Mouse (Mus musculus): Measurements from ENCODE around the gene Scn1b. TPM values are rescaled to one million over a fixed set of nuclear protein-coding genes. Genes with fewer than 3 reads are reported as not detected.

Gene Scn1b
- 3.4 and 3.7 TPM in 2 replicates for polyA plus RNA-seq (2014; fragmentation: Nextera tagmentation; extraction: Ambion mirVana)

DNA sequence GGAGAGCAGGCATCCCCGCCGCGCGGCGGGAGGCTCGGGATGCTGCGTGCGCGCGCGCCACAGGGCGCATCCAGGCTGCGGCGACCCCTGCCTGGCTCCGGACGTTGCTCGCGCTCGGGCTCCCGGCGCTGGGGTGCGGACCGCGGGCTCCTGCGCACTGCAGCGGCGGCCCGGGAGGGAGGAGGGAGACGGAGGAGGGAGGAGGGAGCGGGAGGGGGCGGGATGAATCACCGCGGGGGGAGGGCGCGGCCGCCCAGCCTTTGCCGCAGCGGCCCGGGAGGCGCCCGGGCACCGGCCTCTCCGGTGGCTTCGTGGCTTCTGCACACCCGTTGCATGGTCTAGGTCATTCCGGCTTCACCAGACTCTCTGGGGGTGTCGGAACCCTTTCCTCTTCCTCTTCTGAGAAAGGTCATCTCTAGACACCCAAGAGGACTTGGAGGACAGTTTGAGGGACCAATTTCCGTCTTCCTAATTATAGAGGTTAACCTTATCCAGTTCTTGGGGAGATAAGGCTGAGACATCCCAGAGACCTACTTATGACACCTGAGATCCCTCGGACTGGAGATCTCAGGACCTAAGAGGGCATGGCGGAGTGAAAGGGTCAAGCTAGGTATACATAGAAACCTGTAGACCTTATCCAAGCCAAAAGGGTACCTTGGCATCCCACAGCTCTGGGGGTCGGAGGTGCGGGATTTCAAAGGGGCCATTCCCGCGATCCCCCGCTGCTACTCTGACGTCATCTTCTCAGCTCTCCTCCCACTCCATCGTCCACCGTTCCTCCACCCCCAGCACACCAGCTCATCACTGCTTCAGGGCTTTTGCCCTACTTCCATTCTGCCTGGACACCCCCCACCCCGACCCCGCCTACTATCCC, at the start of gene Scn1b:
Scn1b (minus strand) TSS at position 153 of the 874 bp plus-strand sequence.
- no peak for ATAC-seq (ENCODE audit: insufficient number of reproducible peaks, insufficient read depth, low FRiP score, low read depth)
- WGBS = 1% methylated on average over 59 of the region's 60 CpGs

DNA sequence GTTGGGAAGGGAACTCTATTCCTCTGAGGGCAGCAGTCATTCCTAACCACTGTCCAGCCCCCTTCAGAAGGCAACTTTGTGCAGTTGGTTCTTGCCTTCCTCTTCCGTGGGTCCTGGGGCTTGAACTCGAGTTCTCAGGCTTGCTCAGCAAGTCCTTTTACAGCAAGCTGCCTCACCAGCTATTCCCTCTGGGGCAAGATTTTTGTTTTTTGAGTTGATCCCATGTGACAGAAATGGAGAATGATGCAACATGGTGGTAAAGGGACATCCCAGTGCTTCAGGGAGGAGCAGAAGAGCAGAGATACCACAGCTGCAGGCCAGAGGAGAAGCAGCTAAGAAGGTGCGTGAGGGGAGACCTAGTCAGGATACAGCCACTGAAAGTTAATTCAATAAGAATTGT, 48.3 kb upstream of the Scn1b start:
- no peaks in the 10 kb centered on the region for H3K4me1 ChIP-seq (ENCODE audit: control insufficient read depth in 2 of 2, insufficient read depth in 2 of 2, low read length in 2 of 2)
- H3K9me3 ChIP-seq (ENCODE audit: control insufficient read depth, low read length) = no peaks in the 10 kb centered on the region
- H3K4me3 ChIP-seq (ENCODE audit: control insufficient read depth in 1 of 2, insufficient read depth in 1 of 2, low read depth in 1 of 2, low read length in 2 of 2) = no peak overlapping the region
- 71% methylated on average over 3 of the region's 3 CpGs for WGBS
- no peaks in the 10 kb centered on the region for H3K36me3 ChIP-seq (ENCODE audit: control insufficient read depth, insufficient read depth, low read length)
- no peak overlapping the region for H3K9ac ChIP-seq (ENCODE audit: low read length)
- no peak for ATAC-seq (ENCODE audit: insufficient number of reproducible peaks, insufficient read depth, low FRiP score, low read depth)
- H3K4me2 ChIP-seq (ENCODE audit: low read length) = no peak overlapping the region
- H3K27me3 ChIP-seq (ENCODE audit: control insufficient read depth, insufficient read depth, low read length) = peaks cover 12% of the 10 kb centered on the region; the same call in 1 of the 2 replicates
- no peak overlapping the region for H3K27ac ChIP-seq (replicated peaks in 1 of 2; ENCODE audit: control insufficient read depth in 1 of 2, insufficient read depth in 1 of 2, low read depth in 2 of 2, low read length in 2 of 2)

More for the DNA sequence above, at the start of gene Scn1b:
- Histone ChIP-seq H3K4me2 (ENCODE audit: low read length) (peak within 1 kb of the TSS; percentile 99), H3K4me3 (ENCODE audit: control insufficient read depth in 1 of 2, insufficient read depth in 1 of 2, low read depth in 1 of 2, low read length in 2 of 2) (peak within 1 kb of the TSS; percentile 63 to 66), H3K36me3 (ENCODE audit: control insufficient read depth, insufficient read depth, low read length) (peaks cover 41% of the 10 kb centered on the region), H3K27me3 (ENCODE audit: control insufficient read depth, insufficient read depth, low read length) (peaks cover 16% of the 10 kb centered on the region), H3K27ac (replicated peaks in 1 of 2; ENCODE audit: control insufficient read depth in 1 of 2, insufficient read depth in 1 of 2, low read depth in 2 of 2, low read length in 2 of 2) (no peak within 1 kb of the TSS), H3K9me3 (ENCODE audit: control insufficient read depth, low read length) (no peaks in the 10 kb centered on the region), H3K9ac (ENCODE audit: low read length) (peak within 1 kb of the TSS; percentile 70), H3K4me1 (ENCODE audit: control insufficient read depth in 2 of 2, insufficient read depth in 2 of 2, low read length in 2 of 2) (peaks cover 3 to 15% of the 10 kb centered on the region in 2 experiments; a peak in 3 of 4 replicates)

DNA sequence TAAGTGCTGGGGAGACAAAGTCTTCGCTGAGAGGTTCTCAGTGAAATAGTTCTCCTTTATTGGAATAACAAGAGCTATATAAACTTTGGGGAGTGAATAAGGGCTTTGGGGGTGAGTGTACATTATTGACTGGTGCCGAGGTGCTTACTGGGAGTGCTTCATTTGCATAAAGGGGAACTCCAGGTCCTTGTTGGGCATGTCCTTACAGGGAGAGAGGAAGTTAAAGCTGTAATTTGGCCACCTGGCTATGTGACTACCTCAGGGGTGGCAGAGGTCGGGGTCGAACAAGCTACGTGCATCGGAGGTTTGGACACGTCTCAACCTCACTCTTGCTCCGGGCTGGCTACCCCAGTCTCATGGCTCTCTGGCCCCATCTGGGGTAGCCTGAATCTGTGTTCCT, 47.7 kb upstream of the Scn1b start:
- H3K27ac ChIP-seq (replicated peaks in 1 of 2; ENCODE audit: control insufficient read depth in 1 of 2, insufficient read depth in 1 of 2, low read depth in 2 of 2, low read length in 2 of 2) = no peak overlapping the region
- no peak for ATAC-seq (ENCODE audit: insufficient number of reproducible peaks, insufficient read depth, low FRiP score, low read depth)
- H3K9me3 ChIP-seq (ENCODE audit: control insufficient read depth, low read length) = no peaks in the 10 kb centered on the region
- no peaks in the 10 kb centered on the region for H3K36me3 ChIP-seq (ENCODE audit: control insufficient read depth, insufficient read depth, low read length)
- no peak overlapping the region for H3K9ac ChIP-seq (ENCODE audit: low read length)
- H3K27me3 ChIP-seq (ENCODE audit: control insufficient read depth, insufficient read depth, low read length) = peaks cover 12% of the 10 kb centered on the region; the same call in 1 of the 2 replicates
- 77% methylated on average over 8 of the region's 8 CpGs for WGBS
- H3K4me3 ChIP-seq (ENCODE audit: control insufficient read depth in 1 of 2, insufficient read depth in 1 of 2, low read depth in 1 of 2, low read length in 2 of 2) = no peak overlapping the region
- no peak overlapping the region for H3K4me2 ChIP-seq (ENCODE audit: low read length)
- no peaks in the 10 kb centered on the region for H3K4me1 ChIP-seq (ENCODE audit: control insufficient read depth in 2 of 2, insufficient read depth in 2 of 2, low read length in 2 of 2)

DNA sequence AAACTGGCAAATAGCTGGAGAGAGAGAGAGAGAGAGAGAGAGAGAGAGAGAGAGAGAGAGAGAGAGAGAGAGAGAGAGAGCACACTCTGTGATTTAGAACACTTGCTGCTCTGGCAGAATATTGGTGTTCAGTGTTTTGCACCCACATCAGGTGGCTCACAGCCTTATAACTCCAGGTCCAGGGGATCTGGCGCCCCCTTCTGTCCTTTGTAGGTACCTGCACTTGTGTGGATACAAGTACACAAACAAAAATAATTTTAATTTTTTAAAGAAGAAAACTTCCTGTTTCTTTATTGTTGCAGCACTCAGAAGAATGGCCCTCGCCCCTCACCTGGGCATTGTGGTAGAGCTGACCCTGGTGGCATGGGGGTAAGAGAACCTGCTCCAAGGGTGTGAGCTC, 45.4 kb upstream of the Scn1b start:
- 15% methylated on average over 2 of the region's 2 CpGs for WGBS
- Histone ChIP-seq H3K4me3 (ENCODE audit: control insufficient read depth in 1 of 2, insufficient read depth in 1 of 2, low read depth in 1 of 2, low read length in 2 of 2) (no peak overlapping the region), H3K9me3 (ENCODE audit: control insufficient read depth, low read length) (no peaks in the 10 kb centered on the region), H3K27me3 (ENCODE audit: control insufficient read depth, insufficient read depth, low read length) (0 out of 2 replicates have a peak, but pooled peaks cover under 1% of the 10 kb centered on the region), H3K27ac (replicated peaks in 1 of 2; ENCODE audit: control insufficient read depth in 1 of 2, insufficient read depth in 1 of 2, low read depth in 2 of 2, low read length in 2 of 2) (no peak overlapping the region), H3K4me2 (ENCODE audit: low read length) (no peak overlapping the region), H3K9ac (ENCODE audit: low read length) (no peak overlapping the region), H3K4me1 (ENCODE audit: control insufficient read depth in 2 of 2, insufficient read depth in 2 of 2, low read length in 2 of 2) (peaks cover 0 to 4% of the 10 kb centered on the region in 2 experiments; a peak in 1 of 4 replicates), H3K36me3 (ENCODE audit: control insufficient read depth, insufficient read depth, low read length) (no peaks in the 10 kb centered on the region)
- no peak for ATAC-seq (ENCODE audit: insufficient number of reproducible peaks, insufficient read depth, low FRiP score, low read depth)

DNA sequence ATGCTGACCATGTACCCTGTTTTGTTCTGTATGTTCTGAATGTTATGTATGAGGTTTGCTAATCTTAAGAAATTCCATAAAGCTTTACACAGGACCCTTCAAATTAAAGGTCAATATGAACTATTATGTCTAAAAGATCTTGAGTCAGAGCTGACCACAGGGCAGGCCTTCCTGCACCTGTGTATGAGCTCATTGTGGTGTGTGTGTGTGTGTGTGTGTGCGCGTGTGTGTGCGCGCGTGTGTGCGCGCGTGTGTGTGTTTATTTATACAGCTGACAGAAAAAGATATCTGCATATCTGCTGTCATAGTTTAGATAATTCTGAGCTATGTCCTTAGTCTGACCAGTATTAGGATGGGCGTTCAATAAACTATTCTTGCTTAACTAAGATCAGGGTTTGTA, 43.7 kb upstream of the Scn1b start:
- Histone ChIP-seq H3K27ac (replicated peaks in 1 of 2; ENCODE audit: control insufficient read depth in 1 of 2, insufficient read depth in 1 of 2, low read depth in 2 of 2, low read length in 2 of 2) (no peak overlapping the region), H3K4me1 (ENCODE audit: control insufficient read depth in 2 of 2, insufficient read depth in 2 of 2, low read length in 2 of 2) (peaks cover 0 to 4% of the 10 kb centered on the region in 2 experiments; a peak in 1 of 4 replicates), H3K4me3 (ENCODE audit: control insufficient read depth in 1 of 2, insufficient read depth in 1 of 2, low read depth in 1 of 2, low read length in 2 of 2) (no peak overlapping the region), H3K36me3 (ENCODE audit: control insufficient read depth, insufficient read depth, low read length) (no peaks in the 10 kb centered on the region), H3K9ac (ENCODE audit: low read length) (no peak overlapping the region), H3K4me2 (ENCODE audit: low read length) (no peak overlapping the region), H3K27me3 (ENCODE audit: control insufficient read depth, insufficient read depth, low read length) (no peaks in the 10 kb centered on the region), H3K9me3 (ENCODE audit: control insufficient read depth, low read length) (no peaks in the 10 kb centered on the region)
- 88% methylated on average over 9 of the region's 9 CpGs for WGBS
- ATAC-seq (ENCODE audit: insufficient number of reproducible peaks, insufficient read depth, low FRiP score, low read depth) = no peak

DNA sequence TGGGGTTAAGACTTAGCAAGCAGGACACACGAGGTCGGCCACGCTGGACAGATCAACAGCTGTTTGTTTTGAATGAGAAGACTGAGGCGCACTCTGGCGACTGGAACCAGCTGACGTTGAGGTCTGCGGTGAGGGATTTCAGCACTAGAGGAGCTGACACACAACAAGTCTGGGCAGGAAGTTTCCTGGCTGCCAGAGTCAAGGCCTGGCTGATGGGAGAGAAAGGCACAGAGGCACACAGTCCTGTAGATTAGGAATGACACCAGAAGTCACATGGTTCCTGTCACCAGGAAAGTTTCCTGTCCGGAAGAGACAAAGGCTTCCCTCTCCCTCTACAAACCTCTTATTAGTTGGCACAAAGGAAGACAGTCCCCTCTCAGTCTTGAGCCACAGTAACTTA, 41.6 kb upstream of the Scn1b start:
- Histone ChIP-seq H3K36me3 (ENCODE audit: control insufficient read depth, insufficient read depth, low read length) (no peaks in the 10 kb centered on the region), H3K4me3 (ENCODE audit: control insufficient read depth in 1 of 2, insufficient read depth in 1 of 2, low read depth in 1 of 2, low read length in 2 of 2) (no peak overlapping the region), H3K4me1 (ENCODE audit: control insufficient read depth in 2 of 2, insufficient read depth in 2 of 2, low read length in 2 of 2) (peaks cover 0 to 4% of the 10 kb centered on the region in 2 experiments; a peak in 1 of 4 replicates), H3K9me3 (ENCODE audit: control insufficient read depth, low read length) (no peaks in the 10 kb centered on the region), H3K9ac (ENCODE audit: low read length) (no peak overlapping the region), H3K27me3 (ENCODE audit: control insufficient read depth, insufficient read depth, low read length) (no peaks in the 10 kb centered on the region), H3K4me2 (ENCODE audit: low read length) (no peak overlapping the region), H3K27ac (replicated peaks in 1 of 2; ENCODE audit: control insufficient read depth in 1 of 2, insufficient read depth in 1 of 2, low read depth in 2 of 2, low read length in 2 of 2) (peak overlapping the region; percentile 20 to 54; a peak in 3 of 4 replicates)
- 24% methylated on average over 8 of the region's 8 CpGs for WGBS
- ATAC-seq (ENCODE audit: insufficient number of reproducible peaks, insufficient read depth, low FRiP score, low read depth) = peak; percentile 73

DNA sequence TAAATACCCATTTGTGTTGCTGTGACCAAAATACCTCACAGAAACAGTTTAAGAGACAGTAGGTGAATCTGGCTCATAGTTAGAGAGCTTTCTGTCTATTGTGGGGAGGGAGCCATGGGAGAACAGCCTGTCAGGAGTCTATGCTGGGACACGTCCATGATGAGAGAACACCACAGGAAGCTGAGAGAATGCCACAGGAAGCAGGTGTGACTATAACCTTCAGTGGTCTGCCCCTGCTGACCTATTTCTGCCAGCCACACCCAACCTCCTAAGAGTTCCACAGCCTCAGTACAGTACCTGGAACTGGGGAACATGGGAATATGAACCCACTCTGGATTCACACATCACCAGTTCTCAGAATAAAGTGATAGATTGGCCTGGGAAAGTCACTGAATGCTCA, 37.9 kb upstream of the Scn1b start:
- Histone ChIP-seq H3K27ac (replicated peaks in 1 of 2; ENCODE audit: control insufficient read depth in 1 of 2, insufficient read depth in 1 of 2, low read depth in 2 of 2, low read length in 2 of 2) (no peak overlapping the region), H3K27me3 (ENCODE audit: control insufficient read depth, insufficient read depth, low read length) (no peaks in the 10 kb centered on the region), H3K9me3 (ENCODE audit: control insufficient read depth, low read length) (no peaks in the 10 kb centered on the region), H3K9ac (ENCODE audit: low read length) (no peak overlapping the region), H3K4me1 (ENCODE audit: control insufficient read depth in 2 of 2, insufficient read depth in 2 of 2, low read length in 2 of 2) (peaks cover 0 to 4% of the 10 kb centered on the region in 2 experiments; a peak in 1 of 4 replicates), H3K36me3 (ENCODE audit: control insufficient read depth, insufficient read depth, low read length) (no peaks in the 10 kb centered on the region), H3K4me3 (ENCODE audit: control insufficient read depth in 1 of 2, insufficient read depth in 1 of 2, low read depth in 1 of 2, low read length in 2 of 2) (no peak overlapping the region), H3K4me2 (ENCODE audit: low read length) (no peak overlapping the region)
- 59% methylated on average over 1 of the region's 1 CpGs for WGBS
- no peak for ATAC-seq (ENCODE audit: insufficient number of reproducible peaks, insufficient read depth, low FRiP score, low read depth)

All from heart, embryonic 14.5 days (tissue).